Mouse (Mus musculus) forebrain, embryonic 15.5 days (tissue): Measurements from ENCODE around the gene Rcan1. TPM values are rescaled to one million over a fixed set of nuclear protein-coding genes. Genes with fewer than 3 reads are reported as not detected.
A peak's percentile ranks its signal among the peaks of the same experiment; 100 is the strongest.

Experiments used
- ATAC-seq: fragments of 200-750 bp; cut with Nextera tagmentation; replicated peaks from 2 replicates; pipeline ENCODE4 v1.8.0; 2017; ENCODE audit warnings: mild to moderate bottlenecking, moderate TSS enrichment, moderate library complexity
- H3K27ac ChIP-seq: fragments of 300-500 bp; sonication (generic); replicated peaks from 2 replicates; pipeline ENCODE4 v1.5.1; 2015; ENCODE audit warnings: mild to moderate bottlenecking, inconsistent platforms
- H3K27me3 ChIP-seq: fragments of 300-500 bp; sonication (generic); 2 replicates; pipeline ENCODE4 v1.6.1; 2015; ENCODE audit warnings: inconsistent platforms
- H3K36me3 ChIP-seq: fragments of 300-500 bp; sonication (generic); 2 replicates; pipeline ENCODE4 v1.6.1; 2015; ENCODE audit warnings: mild to moderate bottlenecking, inconsistent platforms
- H3K4me1 ChIP-seq: fragments of 300-500 bp; sonication (generic); 2 replicates; pipeline ENCODE4 v1.6.1; 2015; ENCODE audit warnings: inconsistent platforms
- H3K4me2 ChIP-seq: fragments of 300-500 bp; sonication (generic); replicated peaks from 2 replicates; pipeline ENCODE4 v1.6.1; 2015; ENCODE audit warnings: mild to moderate bottlenecking, inconsistent platforms
- H3K4me3 ChIP-seq: fragments of 300-500 bp; sonication (generic); 2 replicates; pipeline ENCODE4 v1.5.1; 2015; ENCODE audit warnings: mild to moderate bottlenecking, inconsistent platforms
- H3K9ac ChIP-seq: fragments of 300-500 bp; sonication (generic); replicated peaks from 2 replicates; pipeline ENCODE4 v1.6.1; 2015; ENCODE audit warnings: mild to moderate bottlenecking, inconsistent platforms
- H3K9me3 ChIP-seq: fragments of 300-500 bp; sonication (generic); 2 replicates; pipeline ENCODE4 v1.6.1; 2016; ENCODE audit warnings: inconsistent platforms
- WGBS: fragments of 180-500 bp; shearing (Covaris S2); methylation state at CpG from one replicate; pipeline ENCODE4 v1.1.7; 2015; ENCODE audit warnings: mixed read lengths; 5-methylcytosine and 5-hydroxymethylcytosine counted together
- polyA plus RNA-seq: library from polyadenylated mRNA; unstranded; fragments of >200 nt; fragmentation: Nextera tagmentation; extraction: Ambion mirVana; gene quantifications from 2 replicates; pipeline ENCODE4 v1.2.1, GENCODE M21; 2015

Rcan1 gene
- polyA plus RNA-seq, 1 experiment from 2014 or later = 52.8 TPM

DNA sequence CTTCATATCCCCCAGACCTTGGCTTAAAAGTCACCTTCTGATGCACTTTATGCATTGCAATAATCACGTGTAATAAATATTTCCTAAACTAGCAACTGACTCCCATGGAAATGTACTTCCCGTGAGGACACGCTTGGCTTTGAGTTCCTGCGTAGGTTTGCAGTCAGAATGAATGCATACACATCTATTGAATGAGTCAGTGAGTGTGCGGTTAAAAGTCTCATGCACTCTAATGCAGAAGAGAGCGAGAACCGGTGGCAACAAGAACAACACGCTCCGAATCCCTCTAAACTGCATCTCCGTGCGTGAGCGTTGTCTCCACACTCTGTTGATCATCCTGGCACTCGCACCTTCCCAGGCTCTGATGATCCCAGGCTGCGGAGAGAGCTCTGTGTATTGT lies 21.6 kb downstream of the Rcan1 start:
- Histone ChIP-seq H3K36me3 (no peaks in the 10 kb centered on the region), H3K4me3 (no peak overlapping the region), H3K9ac (no peak overlapping the region), H3K4me1 (peaks cover 6% of the 10 kb centered on the region; the same call in 1 of the 2 replicates), H3K4me2 (no peak overlapping the region), H3K27ac (no peak overlapping the region), H3K27me3 (no peaks in the 10 kb centered on the region), H3K9me3 (no peaks in the 10 kb centered on the region)
- WGBS = 94% methylated on average over 14 of the region's 14 CpGs
- no peak for ATAC-seq

GRCm38 (mm10) chr16:92445377-92445776 lies 25.3 kb downstream of the Rcan1 start:
- Histone ChIP-seq H3K4me1 (peaks cover 12% of the 10 kb centered on the region), H3K4me2 (no peak overlapping the region), H3K9me3 (no peaks in the 10 kb centered on the region), H3K27me3 (no peaks in the 10 kb centered on the region), H3K27ac (no peak overlapping the region), H3K4me3 (no peak overlapping the region), H3K36me3 (no peaks in the 10 kb centered on the region), H3K9ac (no peak overlapping the region)
- ATAC-seq = no peak
- WGBS = 63% methylated on average over 10 of the region's 10 CpGs

GRCm38 (mm10) chr16:92443644-92444113 lies 27.0 kb downstream of the Rcan1 start:
- no peak overlapping the region for H3K4me3 ChIP-seq
- no peaks in the 10 kb centered on the region for H3K27me3 ChIP-seq
- H3K27ac ChIP-seq = no peak overlapping the region
- H3K36me3 ChIP-seq = no peaks in the 10 kb centered on the region
- ATAC-seq = no peak
- H3K4me1 ChIP-seq = peaks cover 7% of the 10 kb centered on the region; the same call in 1 of the 2 replicates
- H3K4me2 ChIP-seq = no peak overlapping the region
- 77% methylated on average over 13 of the region's 13 CpGs for WGBS
- H3K9me3 ChIP-seq = no peaks in the 10 kb centered on the region
- no peak overlapping the region for H3K9ac ChIP-seq

DNA sequence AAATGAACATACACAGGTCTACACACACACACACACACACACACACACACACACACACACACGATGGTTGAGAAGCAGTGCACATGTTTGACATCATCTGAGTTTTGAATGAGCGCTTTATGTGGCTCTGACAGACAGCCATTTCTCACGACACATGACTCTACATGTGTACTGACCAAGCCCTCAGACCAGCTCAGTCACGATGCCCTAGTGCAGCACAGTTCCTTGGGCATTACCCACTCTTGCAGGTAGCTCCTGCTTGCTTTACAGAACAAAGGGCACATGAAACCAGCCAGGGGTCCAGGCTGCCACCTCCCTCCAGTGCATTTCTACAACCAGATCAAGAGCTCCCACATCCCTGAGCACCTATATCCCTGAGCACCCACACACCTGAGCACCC lies 27.7 kb downstream of the Rcan1 start:
- no peak overlapping the region for H3K4me3 ChIP-seq
- no peak overlapping the region for H3K27ac ChIP-seq
- no peaks in the 10 kb centered on the region for H3K27me3 ChIP-seq
- WGBS = 94% methylated on average over 4 of the region's 4 CpGs
- no peak for ATAC-seq
- no peak overlapping the region for H3K9ac ChIP-seq
- peaks cover 11% of the 10 kb centered on the region; the same call in 1 of the 2 replicates for H3K4me1 ChIP-seq
- H3K36me3 ChIP-seq = no peaks in the 10 kb centered on the region
- H3K9me3 ChIP-seq = no peaks in the 10 kb centered on the region
- no peak overlapping the region for H3K4me2 ChIP-seq

DNA sequence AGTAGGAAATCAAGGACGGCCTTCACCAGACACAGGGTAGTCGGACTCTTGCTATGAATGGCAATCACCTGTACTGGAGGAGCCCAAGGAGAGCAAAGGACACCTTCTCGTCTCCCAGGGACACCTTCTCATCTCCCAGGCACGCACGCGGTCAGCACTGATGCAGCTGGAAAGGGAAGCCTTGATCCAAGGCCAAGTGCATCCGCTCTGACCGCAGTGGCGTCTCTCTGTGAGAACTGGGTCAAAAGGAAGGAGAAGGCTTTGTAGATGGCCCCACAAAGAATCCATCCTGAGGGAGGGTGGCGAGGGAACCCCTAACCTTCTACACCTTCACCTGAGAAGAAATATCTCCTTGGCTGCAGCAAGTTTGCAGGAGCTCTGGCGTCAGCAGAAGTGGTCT lies 28.5 kb downstream of the Rcan1 start:
- H3K4me2 ChIP-seq = no peak overlapping the region

GRCm38 (mm10) chr16:92441203-92441602 lies 29.5 kb downstream of the Rcan1 start:
- H3K4me2 ChIP-seq = no peak overlapping the region
- H3K36me3 ChIP-seq = no peaks in the 10 kb centered on the region
- no peak overlapping the region for H3K9ac ChIP-seq
- no peaks in the 10 kb centered on the region for H3K27me3 ChIP-seq
- 65% methylated on average over 3 of the region's 3 CpGs for WGBS
- H3K27ac ChIP-seq = no peak overlapping the region
- H3K4me1 ChIP-seq = peaks cover 11% of the 10 kb centered on the region; the same call in 1 of the 2 replicates
- no peak overlapping the region for H3K4me3 ChIP-seq
- ATAC-seq = no peak
- H3K9me3 ChIP-seq = no peaks in the 10 kb centered on the region

More for the DNA sequence above, 28.5 kb downstream of the Rcan1 start:
- Histone ChIP-seq H3K27ac (no peak overlapping the region), H3K9me3 (no peaks in the 10 kb centered on the region), H3K4me1 (peaks cover 11% of the 10 kb centered on the region; the same call in 1 of the 2 replicates), H3K9ac (no peak overlapping the region), H3K27me3 (no peaks in the 10 kb centered on the region), H3K4me3 (no peak overlapping the region), H3K36me3 (no peaks in the 10 kb centered on the region)
- WGBS = 87% methylated on average over 11 of the region's 11 CpGs
- no peak for ATAC-seq

GRCm38 (mm10) chr16:92440229-92440628 lies 30.4 kb downstream of the Rcan1 start:
- WGBS = 79% methylated on average over 8 of the region's 8 CpGs
- Histone ChIP-seq H3K27me3 (no peaks in the 10 kb centered on the region), H3K4me1 (peaks cover 11% of the 10 kb centered on the region; the same call in 1 of the 2 replicates), H3K27ac (no peak overlapping the region), H3K36me3 (no peaks in the 10 kb centered on the region), H3K4me2 (no peak overlapping the region), H3K9me3 (no peaks in the 10 kb centered on the region), H3K4me3 (no peak overlapping the region), H3K9ac (no peak overlapping the region)
- ATAC-seq = no peak

- Histone ChIP-seq H3K36me3 (no peaks in the 10 kb centered on the region), H3K27ac (no peak overlapping the region), H3K27me3 (no peaks in the 10 kb centered on the region), H3K4me2 (no peak overlapping the region), H3K9ac (no peak overlapping the region), H3K4me1 (peaks cover 11% of the 10 kb centered on the region; the same call in 1 of the 2 replicates), H3K4me3 (no peak overlapping the region), H3K9me3 (no peaks in the 10 kb centered on the region)
- ATAC-seq = no peak
- 85% methylated on average over 2 of the region's 2 CpGs for WGBS
Observed at GRCm38 (mm10) chr16:92439775-92440174, 30.9 kb downstream of the Rcan1 start.

GRCm38 (mm10) chr16:92435431-92435985 lies 35.2 kb downstream of the Rcan1 start:
- no peak overlapping the region for H3K4me3 ChIP-seq
- no peak overlapping the region for H3K27ac ChIP-seq
- H3K4me1 ChIP-seq = 0 out of 2 replicates have a peak, but pooled peaks cover 3% of the 10 kb centered on the region
- H3K27me3 ChIP-seq = no peaks in the 10 kb centered on the region
- H3K9me3 ChIP-seq = no peaks in the 10 kb centered on the region
- no peak overlapping the region for H3K4me2 ChIP-seq
- WGBS = 78% methylated on average over 18 of the region's 18 CpGs
- H3K36me3 ChIP-seq = peaks cover 6% of the 10 kb centered on the region; the same call in 1 of the 2 replicates
- 0 out of 2 replicates have a peak, but pooled peaks have one; percentile 20 for ATAC-seq
- H3K9ac ChIP-seq = no peak overlapping the region

DNA sequence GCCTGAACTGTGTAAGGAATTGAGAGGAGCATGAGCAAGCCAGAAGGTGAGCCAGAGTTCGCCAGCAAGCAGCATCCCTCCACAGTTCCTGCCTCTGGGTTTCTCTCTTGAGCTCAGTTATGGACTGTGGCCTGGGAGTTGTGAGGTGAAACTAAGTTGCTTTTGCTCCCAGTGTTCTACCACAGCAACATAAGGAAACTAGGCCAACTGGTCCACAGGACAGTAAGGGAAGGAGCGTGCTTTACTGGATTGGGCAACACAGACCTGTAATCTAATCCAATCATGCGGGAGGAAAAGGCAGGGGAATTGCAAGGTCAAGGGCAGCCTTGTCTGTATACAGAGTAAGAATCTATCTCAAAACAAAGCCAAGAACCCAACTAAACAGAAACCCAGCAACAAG lies 37.5 kb downstream of the Rcan1 start:
- no peak for ATAC-seq

GRCm38 (mm10) chr16:92430731-92431130 lies 39.9 kb downstream of the Rcan1 start:
- H3K27ac ChIP-seq = no peak overlapping the region

More for the DNA sequence above, 37.5 kb downstream of the Rcan1 start:
- Histone ChIP-seq H3K36me3 (peaks cover 6% of the 10 kb centered on the region; the same call in 1 of the 2 replicates), H3K27ac (no peak overlapping the region), H3K4me2 (no peak overlapping the region), H3K4me1 (peaks cover 12% of the 10 kb centered on the region), H3K4me3 (no peak overlapping the region), H3K9me3 (no peaks in the 10 kb centered on the region), H3K9ac (no peak overlapping the region), H3K27me3 (no peaks in the 10 kb centered on the region)
- WGBS = 96% methylated on average over 3 of the region's 3 CpGs

DNA sequence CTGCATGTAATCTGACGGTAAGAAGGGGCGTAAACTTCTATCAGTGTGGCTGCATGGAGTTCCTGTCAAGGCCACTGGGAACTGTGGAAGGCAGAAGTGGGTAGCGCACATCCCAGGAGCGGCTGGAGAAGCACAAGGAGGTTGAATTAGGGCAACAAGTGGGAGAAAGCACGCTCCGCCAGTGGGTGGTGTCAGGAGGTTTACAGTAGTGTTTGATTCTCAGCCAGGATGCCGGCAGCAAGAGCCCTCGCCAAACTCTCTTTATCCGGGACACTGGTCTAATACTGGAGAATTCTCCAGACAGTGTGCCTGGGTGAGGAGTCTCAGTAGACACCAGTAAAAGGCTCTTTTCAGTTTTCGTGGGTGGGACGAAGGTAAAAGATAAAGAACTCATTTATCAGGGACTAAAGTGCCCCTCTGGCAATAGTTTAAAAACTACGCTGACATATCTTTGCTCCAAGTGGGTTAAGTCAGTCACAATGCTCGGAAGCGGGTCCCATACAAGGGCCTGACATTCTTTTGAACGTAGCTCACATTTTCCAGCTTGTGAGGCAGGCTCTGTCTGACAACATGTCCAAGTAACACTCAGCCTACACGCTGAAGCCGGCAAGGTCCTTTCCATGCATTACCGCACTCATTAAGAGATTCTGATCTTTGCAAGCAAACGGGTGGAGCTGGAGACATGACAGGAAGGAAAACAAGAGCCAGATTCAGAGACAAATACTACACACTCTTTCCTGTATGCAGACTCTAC lies 42.3 kb downstream of the Rcan1 start:
- Histone ChIP-seq H3K36me3 (peaks cover 6% of the 10 kb centered on the region; the same call in 1 of the 2 replicates), H3K4me1 (peaks cover 21% of the 10 kb centered on the region), H3K9me3 (no peaks in the 10 kb centered on the region), H3K4me2 (no peak overlapping the region), H3K9ac (no peak overlapping the region), H3K27me3 (no peaks in the 10 kb centered on the region), H3K4me3 (no peak overlapping the region), H3K27ac (peak overlapping the region; percentile 20; the same call in 1 of the 2 replicates)
- ATAC-seq = peak; percentile 33
- 29% methylated on average over 19 of the region's 19 CpGs for WGBS

More at GRCm38 (mm10) chr16:92430731-92431130, 39.9 kb downstream of the Rcan1 start:
- H3K9ac ChIP-seq = no peak overlapping the region
- WGBS = 97% methylated on average over 8 of the region's 8 CpGs
- ATAC-seq = no peak
- H3K27me3 ChIP-seq = no peaks in the 10 kb centered on the region
- H3K4me2 ChIP-seq = no peak overlapping the region
- peaks cover 6% of the 10 kb centered on the region; the same call in 1 of the 2 replicates for H3K36me3 ChIP-seq
- no peak overlapping the region for H3K4me3 ChIP-seq
- no peaks in the 10 kb centered on the region for H3K9me3 ChIP-seq
- H3K4me1 ChIP-seq = peaks cover 21% of the 10 kb centered on the region
